Mouse (Mus musculus): ENCODE results near the gene Gpr18. TPM values are rescaled to one million over a fixed set of nuclear protein-coding genes. Genes with fewer than 3 reads are reported as not detected.

Gene Gpr18
- polyA plus RNA-seq, 1 experiment from 2014 or later, result 0.21 TPM

DNA sequence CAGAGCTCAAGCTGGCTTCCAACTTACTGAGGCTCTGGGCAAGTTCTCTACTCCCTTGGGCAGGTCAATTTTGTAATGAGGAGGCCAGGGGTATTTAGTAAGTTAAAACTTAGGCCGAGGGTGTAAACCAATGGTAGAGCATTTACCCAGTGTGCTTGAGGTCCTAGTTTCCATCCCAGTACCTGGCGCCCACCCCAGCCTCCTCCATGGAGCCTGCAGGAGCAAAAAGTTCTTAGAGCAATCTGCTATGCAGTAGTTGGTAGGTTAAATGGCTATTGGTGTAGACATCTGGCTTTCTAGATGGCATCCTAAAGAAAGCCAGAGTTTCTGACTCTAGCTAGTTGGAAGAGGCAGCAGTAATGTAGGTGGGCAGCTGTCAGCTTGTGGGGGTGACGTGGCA lies 33.9 kb upstream of the Gpr18 start:
- Histone ChIP-seq H3K27ac (no peak overlapping the region), H3K9me3 (replicated peaks) (no peaks in the 10 kb centered on the region), H3K4me3 (no peak overlapping the region), H3K4me2 (no peak overlapping the region), H3K4me1 (replicated peaks) (peaks cover 13% of the 10 kb centered on the region; the same call in 1 of the 2 replicates), H3K9ac (no peak overlapping the region), H3K27me3 (no peaks in the 10 kb centered on the region), H3K36me3 (no peaks in the 10 kb centered on the region)
- no peak for ATAC-seq (replicated peaks; ENCODE audit: insufficient number of reproducible peaks, insufficient read depth, low FRiP score, low read depth)
- 92% methylated on average over 3 of the region's 3 CpGs for WGBS

DNA sequence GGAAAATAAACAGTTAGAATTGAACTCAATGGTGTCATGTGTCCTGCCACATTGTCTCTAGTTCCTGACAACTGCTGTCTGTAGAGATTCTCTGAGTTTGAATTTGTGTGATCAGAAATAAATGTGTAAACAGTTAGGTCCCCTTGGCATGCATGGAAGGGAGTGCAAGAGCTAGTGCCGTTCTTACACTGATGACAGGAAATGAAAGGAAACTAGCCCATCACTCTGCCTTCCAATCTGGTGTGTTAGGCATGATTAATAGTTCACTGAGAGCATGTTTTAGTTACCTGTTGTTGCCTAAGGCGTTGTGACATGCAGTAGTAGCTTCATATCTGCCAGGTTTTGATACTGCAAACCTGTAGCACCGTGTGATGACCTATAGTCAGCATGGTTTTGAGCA lies 32.4 kb upstream of the Gpr18 start:
- H3K4me3 ChIP-seq, result no peak overlapping the region
- no peak overlapping the region for H3K9ac ChIP-seq
- H3K36me3 ChIP-seq, result no peaks in the 10 kb centered on the region
- no peaks in the 10 kb centered on the region for H3K9me3 ChIP-seq (replicated peaks)
- 75% methylated on average over 3 of the region's 3 CpGs for WGBS
- ATAC-seq (replicated peaks; ENCODE audit: insufficient number of reproducible peaks, insufficient read depth, low FRiP score, low read depth), result no peak
- no peak overlapping the region for H3K4me2 ChIP-seq
- H3K4me1 ChIP-seq (replicated peaks), result peaks cover 5% of the 10 kb centered on the region; the same call in 1 of the 2 replicates
- no peaks in the 10 kb centered on the region for H3K27me3 ChIP-seq
- no peak overlapping the region for H3K27ac ChIP-seq

DNA sequence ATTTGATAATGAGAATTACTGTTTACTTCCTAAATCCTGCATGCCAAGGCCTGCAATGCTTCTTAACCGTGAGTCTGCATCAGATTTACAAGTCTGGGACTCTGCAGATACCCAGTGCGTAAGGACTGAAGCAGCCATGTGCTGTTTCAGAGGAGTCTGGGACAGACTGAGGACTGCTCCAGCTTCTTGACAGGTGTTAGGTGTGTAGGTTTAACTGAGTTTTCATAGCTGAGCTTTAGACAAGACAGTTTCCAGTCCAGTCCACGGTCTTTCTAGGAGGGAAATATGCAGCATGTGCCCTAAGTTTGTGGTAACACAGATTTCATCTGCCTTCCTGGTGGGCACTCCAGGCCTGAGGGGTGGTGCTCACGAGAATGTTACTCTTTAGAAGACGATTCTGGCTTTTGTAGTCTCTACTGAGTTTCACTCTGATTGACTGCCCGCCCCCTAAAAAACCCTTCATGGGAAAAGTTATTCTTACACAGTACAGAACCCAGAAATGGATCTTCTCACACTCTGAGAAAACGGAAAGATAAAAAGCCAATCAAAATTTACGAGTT lies 31.7 kb upstream of the Gpr18 start:
- H3K4me1 ChIP-seq (replicated peaks), result peaks cover 5% of the 10 kb centered on the region; the same call in 1 of the 2 replicates
- no peak for ATAC-seq (replicated peaks; ENCODE audit: insufficient number of reproducible peaks, insufficient read depth, low FRiP score, low read depth)
- no peaks in the 10 kb centered on the region for H3K9me3 ChIP-seq (replicated peaks)
- no peaks in the 10 kb centered on the region for H3K27me3 ChIP-seq
- 66% methylated on average over 8 of the region's 8 CpGs for WGBS
- H3K4me3 ChIP-seq, result no peak overlapping the region
- H3K9ac ChIP-seq, result no peak overlapping the region
- H3K4me2 ChIP-seq, result no peak overlapping the region
- H3K36me3 ChIP-seq, result no peaks in the 10 kb centered on the region
- H3K27ac ChIP-seq, result no peak overlapping the region

DNA sequence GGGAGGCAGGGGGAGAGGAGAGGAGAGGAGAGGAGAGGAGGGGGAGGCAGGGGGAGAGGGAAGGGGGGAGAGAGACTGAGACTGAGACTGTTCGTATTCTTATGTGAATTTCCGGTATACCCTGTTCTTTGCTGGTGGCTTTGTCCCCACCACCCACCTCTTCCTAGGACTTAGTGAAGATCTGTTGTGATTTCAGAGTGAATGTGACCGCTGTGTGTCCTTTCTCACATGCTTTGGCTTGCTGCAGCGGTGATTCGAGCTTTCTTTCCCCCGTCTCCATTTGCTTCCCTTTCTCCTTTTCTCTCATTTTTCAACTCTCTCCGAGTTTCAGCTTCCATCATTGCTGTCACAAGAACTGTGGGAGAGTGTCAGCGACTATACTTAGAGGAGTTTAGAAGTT lies 31.1 kb upstream of the Gpr18 start:
- ATAC-seq (replicated peaks; ENCODE audit: insufficient number of reproducible peaks, insufficient read depth, low FRiP score, low read depth), result no peak
- H3K4me1 ChIP-seq (replicated peaks), result peaks cover 4% of the 10 kb centered on the region; the same call in 1 of the 2 replicates
- H3K4me2 ChIP-seq, result no peak overlapping the region
- no peak overlapping the region for H3K9ac ChIP-seq
- H3K4me3 ChIP-seq, result no peak overlapping the region
- H3K36me3 ChIP-seq, result no peaks in the 10 kb centered on the region
- WGBS, result 57% methylated on average over 8 of the region's 8 CpGs
- no peak overlapping the region for H3K27ac ChIP-seq
- no peaks in the 10 kb centered on the region for H3K9me3 ChIP-seq (replicated peaks)
- H3K27me3 ChIP-seq, result no peaks in the 10 kb centered on the region

DNA sequence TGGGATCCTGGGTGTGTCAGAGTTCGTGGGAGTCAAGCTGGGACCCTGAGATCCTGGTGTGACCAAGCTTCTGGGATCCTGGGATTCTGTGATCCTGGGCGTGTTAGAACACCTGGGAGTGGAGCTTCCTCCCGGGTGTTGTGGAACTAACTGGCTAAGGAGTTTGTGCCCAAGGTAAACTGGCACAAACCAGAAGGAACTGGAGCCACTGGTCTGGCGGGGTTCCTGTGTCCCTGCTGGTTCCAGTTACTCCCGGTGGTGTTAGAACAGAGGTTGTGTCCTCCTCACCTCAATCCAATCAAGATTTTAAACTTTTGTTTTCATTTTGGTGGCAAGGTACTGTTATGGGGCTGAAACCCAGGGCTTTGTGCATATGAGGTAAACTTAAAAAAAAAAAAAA lies 30.6 kb upstream of the Gpr18 start:
- no peak overlapping the region for H3K4me3 ChIP-seq
- H3K36me3 ChIP-seq, result no peaks in the 10 kb centered on the region
- ATAC-seq (replicated peaks; ENCODE audit: insufficient number of reproducible peaks, insufficient read depth, low FRiP score, low read depth), result no peak
- no peak overlapping the region for H3K4me2 ChIP-seq
- no peaks in the 10 kb centered on the region for H3K9me3 ChIP-seq (replicated peaks)
- 80% methylated on average over 5 of the region's 5 CpGs for WGBS
- H3K27ac ChIP-seq, result no peak overlapping the region
- no peak overlapping the region for H3K9ac ChIP-seq
- H3K4me1 ChIP-seq (replicated peaks), result no peaks in the 10 kb centered on the region; the same call in 1 of the 2 replicates
- H3K27me3 ChIP-seq, result no peaks in the 10 kb centered on the region

DNA sequence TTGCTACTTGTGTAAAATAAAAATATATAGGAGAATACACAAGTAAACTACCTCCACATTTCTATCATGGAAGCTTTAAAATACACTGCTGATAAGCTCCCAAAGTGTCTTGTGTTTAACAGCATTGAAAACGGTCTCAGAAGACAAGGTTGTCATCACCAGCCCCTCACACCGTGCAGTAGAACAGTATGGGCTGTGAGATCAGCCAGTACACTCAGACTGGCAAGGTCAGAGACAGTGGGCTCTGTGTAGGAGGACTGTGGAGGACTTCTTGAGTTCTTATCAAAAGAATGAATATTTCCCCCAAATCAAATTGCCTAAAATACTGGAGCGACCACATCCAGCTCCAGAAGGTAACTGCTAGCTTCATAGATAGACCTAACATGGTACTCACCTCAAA lies 24.0 kb upstream of the Gpr18 start:
- Histone ChIP-seq H3K36me3 (no peaks in the 10 kb centered on the region), H3K4me2 (no peak overlapping the region), H3K9ac (no peak overlapping the region), H3K4me3 (no peak overlapping the region), H3K9me3 (replicated peaks) (no peaks in the 10 kb centered on the region), H3K27ac (peak overlapping the region; percentile 21), H3K27me3 (no peaks in the 10 kb centered on the region), H3K4me1 (replicated peaks) (peaks cover 18% of the 10 kb centered on the region)
- peak; percentile 31; the same call in 1 of the 2 replicates for ATAC-seq (replicated peaks; ENCODE audit: insufficient number of reproducible peaks, insufficient read depth, low FRiP score, low read depth)
- whole genome bisulfite sequencing, result 35% methylated on average over 3 of the region's 3 CpGs

DNA sequence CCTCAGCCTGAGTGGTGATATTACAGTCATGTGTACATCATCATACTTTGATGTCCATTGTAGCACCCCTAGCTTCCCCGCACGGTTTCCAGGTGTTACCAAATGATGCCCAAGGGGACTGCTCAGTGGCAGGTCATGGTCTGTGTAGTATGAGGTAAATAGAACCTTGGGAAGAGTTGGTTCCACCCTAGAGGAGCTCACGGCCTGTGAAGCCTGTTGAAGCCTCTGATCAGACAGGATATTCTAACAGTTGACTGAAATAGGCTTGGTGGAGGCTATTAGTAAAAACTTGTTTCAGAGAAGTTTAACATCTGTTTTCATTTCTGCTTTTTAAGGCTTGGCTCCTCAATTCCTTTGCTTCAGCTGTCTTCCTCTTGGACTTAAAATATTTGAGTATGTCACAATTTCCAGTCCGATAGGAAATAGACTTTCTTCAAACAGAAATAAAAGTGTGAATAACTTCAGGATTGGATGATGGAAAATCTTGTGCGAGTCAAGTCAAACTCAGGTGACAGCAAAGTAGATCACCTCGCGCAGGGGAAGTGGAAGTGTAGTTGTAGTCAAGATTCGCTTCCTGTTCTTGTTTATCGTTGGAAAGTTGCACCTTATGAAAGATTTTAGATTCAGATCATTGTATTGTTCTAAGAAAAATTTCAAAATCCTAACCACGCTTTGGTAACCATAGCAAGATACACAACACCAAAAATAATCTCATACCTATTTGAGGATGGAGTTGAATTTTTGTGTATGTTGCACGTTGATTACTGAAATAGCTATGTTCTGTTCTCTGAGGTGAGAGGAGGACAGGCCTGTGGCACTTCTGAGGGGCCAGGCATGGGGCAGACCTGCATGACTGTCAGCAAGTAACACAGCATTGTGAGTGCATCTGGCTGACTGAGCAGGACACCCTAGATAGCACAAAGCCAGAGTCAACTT lies 22.9 kb upstream of the Gpr18 start:
- Histone ChIP-seq H3K4me1 (replicated peaks) (peaks cover 20% of the 10 kb centered on the region), H3K27ac (0 out of 2 replicates have a peak overlapping the region, but pooled peaks have one; percentile 11), H3K9me3 (replicated peaks) (no peaks in the 10 kb centered on the region), H3K4me3 (no peak overlapping the region), H3K36me3 (no peaks in the 10 kb centered on the region), H3K9ac (no peak overlapping the region), H3K4me2 (no peak overlapping the region), H3K27me3 (no peaks in the 10 kb centered on the region)
- ATAC-seq (replicated peaks; ENCODE audit: insufficient number of reproducible peaks, insufficient read depth, low FRiP score, low read depth), result no peak
- WGBS, result 74% methylated on average over 11 of the region's 11 CpGs

DNA sequence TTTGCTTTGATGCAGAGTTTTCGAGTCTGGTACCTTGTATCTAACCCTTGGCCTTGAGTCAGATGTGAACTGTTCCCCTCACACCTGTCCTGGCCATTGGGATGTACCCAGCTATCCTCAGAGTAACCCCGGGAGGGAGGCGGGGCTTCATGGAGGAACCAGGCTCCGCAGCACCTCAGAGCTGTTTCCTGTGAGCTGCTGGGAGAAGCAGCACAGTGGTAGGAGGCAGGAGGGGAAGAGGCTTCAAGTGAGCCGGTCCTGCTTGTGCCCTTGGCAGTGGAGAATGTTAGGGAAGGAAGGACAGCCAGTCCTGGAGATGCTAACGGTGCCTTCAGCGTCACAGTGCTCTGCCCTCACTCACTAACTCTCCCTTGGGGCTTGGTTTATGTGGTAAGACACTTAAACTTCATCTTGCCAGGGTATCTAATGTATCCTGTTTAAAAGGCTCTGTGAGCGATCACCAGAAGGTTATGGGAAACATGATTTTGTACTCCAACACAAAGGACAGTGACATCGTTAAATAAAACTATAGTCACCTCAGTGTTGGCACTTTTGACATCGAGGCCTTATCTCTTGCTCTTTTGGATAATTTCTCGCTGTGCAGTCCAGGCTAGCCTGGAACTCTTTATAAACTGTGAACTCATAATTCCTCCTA lies 22.1 kb upstream of the Gpr18 start:
- Histone ChIP-seq H3K4me3 (no peak overlapping the region), H3K4me1 (replicated peaks) (peaks cover 21% of the 10 kb centered on the region), H3K9ac (no peak overlapping the region), H3K27ac (0 out of 2 replicates have a peak overlapping the region, but pooled peaks have one; percentile 11), H3K4me2 (no peak overlapping the region), H3K27me3 (no peaks in the 10 kb centered on the region), H3K36me3 (no peaks in the 10 kb centered on the region), H3K9me3 (replicated peaks) (no peaks in the 10 kb centered on the region)
- WGBS, result 65% methylated on average over 11 of the region's 11 CpGs
- no peak for ATAC-seq (replicated peaks; ENCODE audit: insufficient number of reproducible peaks, insufficient read depth, low FRiP score, low read depth)

DNA sequence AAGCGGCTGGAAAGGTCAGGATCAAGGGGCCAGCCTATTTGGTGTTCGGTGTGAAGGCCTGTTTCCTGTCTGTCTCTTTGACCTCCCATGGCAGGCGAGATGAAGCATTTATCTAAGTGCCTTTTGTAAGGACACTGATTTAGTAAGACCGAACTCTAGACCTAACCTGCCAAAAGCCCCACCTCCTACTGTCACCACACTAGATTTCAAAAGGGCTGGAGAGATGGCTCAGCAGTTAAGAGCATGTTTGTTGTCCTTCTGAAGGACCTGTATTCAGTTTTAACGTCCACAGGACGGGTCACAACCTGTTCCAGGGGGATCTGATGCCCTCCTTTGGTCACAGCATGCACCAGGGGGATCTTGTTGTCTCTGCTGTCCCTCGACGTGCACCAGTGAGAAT lies 21.3 kb upstream of the Gpr18 start:
- Histone ChIP-seq H3K27me3 (no peaks in the 10 kb centered on the region), H3K36me3 (no peaks in the 10 kb centered on the region), H3K4me1 (replicated peaks) (peaks cover 21% of the 10 kb centered on the region), H3K4me2 (no peak overlapping the region), H3K27ac (no peak overlapping the region), H3K4me3 (no peak overlapping the region), H3K9me3 (replicated peaks) (no peaks in the 10 kb centered on the region), H3K9ac (no peak overlapping the region)
- ATAC-seq (replicated peaks; ENCODE audit: insufficient number of reproducible peaks, insufficient read depth, low FRiP score, low read depth), result no peak
- 72% methylated on average over 8 of the region's 8 CpGs for WGBS

DNA sequence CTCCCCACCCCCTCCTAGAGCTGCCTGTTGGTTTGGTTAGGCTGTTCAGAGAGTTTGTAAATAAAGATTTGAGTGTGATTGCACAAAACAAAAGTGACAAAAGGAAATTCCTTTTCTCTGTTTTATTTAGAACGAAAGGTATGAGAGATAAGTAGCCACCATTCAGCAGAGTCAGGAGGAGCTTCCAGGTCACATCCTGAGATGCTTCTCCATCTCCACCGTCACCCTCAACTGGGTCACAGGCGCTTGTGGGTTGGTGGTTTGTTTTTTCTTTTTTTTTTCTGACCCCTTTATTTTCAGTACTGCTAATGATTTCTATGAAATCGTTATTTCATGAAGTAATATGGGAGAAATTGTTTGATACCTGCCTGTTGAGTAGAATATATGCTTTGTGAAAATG lies 20.8 kb upstream of the Gpr18 start:
- no peak for ATAC-seq (replicated peaks; ENCODE audit: insufficient number of reproducible peaks, insufficient read depth, low FRiP score, low read depth)
- H3K9me3 ChIP-seq (replicated peaks), result no peaks in the 10 kb centered on the region
- 93% methylated on average over 4 of the region's 4 CpGs for WGBS
- H3K27me3 ChIP-seq, result no peaks in the 10 kb centered on the region
- H3K4me3 ChIP-seq, result no peak overlapping the region
- no peak overlapping the region for H3K27ac ChIP-seq
- H3K4me1 ChIP-seq (replicated peaks), result peaks cover 24% of the 10 kb centered on the region
- no peaks in the 10 kb centered on the region for H3K36me3 ChIP-seq
- H3K9ac ChIP-seq, result no peak overlapping the region
- no peak overlapping the region for H3K4me2 ChIP-seq

DNA sequence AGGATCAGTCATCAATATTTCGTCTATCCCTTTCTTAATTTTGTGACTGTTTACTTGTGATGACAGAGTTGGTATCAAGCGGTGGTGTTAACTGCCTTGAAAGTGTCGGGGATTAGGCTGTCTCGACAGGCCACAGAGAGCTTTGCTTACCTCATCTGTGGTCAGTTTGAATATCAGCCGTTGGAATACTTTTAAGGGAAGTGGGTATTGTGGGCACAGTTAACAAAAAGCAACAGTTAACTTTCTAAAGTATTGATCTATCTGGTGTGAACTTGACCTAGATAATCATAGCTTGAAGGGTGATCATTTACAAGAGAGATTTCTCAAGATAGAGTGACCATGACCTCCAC lies 19.0 kb upstream of the Gpr18 start:
- Histone ChIP-seq H3K36me3 (no peaks in the 10 kb centered on the region), H3K4me1 (replicated peaks) (peaks cover 26% of the 10 kb centered on the region)
- 74% methylated on average over 5 of the region's 5 CpGs for WGBS

More for the DNA sequence above, 19.0 kb upstream of the Gpr18 start:
- no peak overlapping the region for H3K4me3 ChIP-seq
- no peaks in the 10 kb centered on the region for H3K9me3 ChIP-seq (replicated peaks)
- no peak overlapping the region for H3K9ac ChIP-seq
- no peaks in the 10 kb centered on the region for H3K27me3 ChIP-seq
- H3K27ac ChIP-seq, result no peak overlapping the region
- ATAC-seq (replicated peaks; ENCODE audit: insufficient number of reproducible peaks, insufficient read depth, low FRiP score, low read depth), result no peak
- no peak overlapping the region for H3K4me2 ChIP-seq

Data from heart, embryonic 15.5 days (tissue).